Mouse (Mus musculus): ENCODE results near the gene Golim4. TPM values are rescaled to one million over a fixed set of nuclear protein-coding genes. Genes with fewer than 3 reads are reported as not detected.
A peak's percentile ranks its signal among the peaks of the same experiment; 100 is the strongest.

Gene Golim4
- polyA plus RNA-seq, 1 experiment from 2014 or later = 40.1 TPM

GRCm38 (mm10) chr3:75861677-75862076 lies 95.1 kb downstream of the Golim4 start:
- Histone ChIP-seq H3K36me3 (no peaks in the 10 kb centered on the region), H3K27me3 (no peaks in the 10 kb centered on the region), H3K9me3 (replicated peaks) (no peaks in the 10 kb centered on the region), H3K4me1 (replicated peaks) (no peaks in the 10 kb centered on the region), H3K9ac (no peak overlapping the region), H3K4me2 (no peak overlapping the region), H3K27ac (no peak overlapping the region), H3K4me3 (no peak overlapping the region)
- 42% methylated on average over 4 of the region's 4 CpGs for WGBS
- ATAC-seq (replicated peaks; ENCODE audit: insufficient number of reproducible peaks, insufficient read depth, low FRiP score, low read depth) = no peak

- WGBS = 62% methylated on average over 12 of the region's 12 CpGs
- Histone ChIP-seq H3K9me3 (replicated peaks) (no peaks in the 10 kb centered on the region), H3K4me2 (no peak overlapping the region), H3K4me1 (replicated peaks) (no peaks in the 10 kb centered on the region), H3K27me3 (no peaks in the 10 kb centered on the region), H3K4me3 (no peak overlapping the region), H3K9ac (no peak overlapping the region), H3K27ac (no peak overlapping the region), H3K36me3 (no peaks in the 10 kb centered on the region)
- ATAC-seq (replicated peaks; ENCODE audit: insufficient number of reproducible peaks, insufficient read depth, low FRiP score, low read depth) = 0 out of 2 replicates have a peak, but pooled peaks have one; percentile 18
Measured at GRCm38 (mm10) chr3:75860760-75861159, 96.0 kb downstream of the Golim4 start.

GRCm38 (mm10) chr3:75835286-75835967 lies 121.3 kb downstream of the Golim4 start:
- H3K4me1 ChIP-seq (replicated peaks) = no peaks in the 10 kb centered on the region
- H3K9me3 ChIP-seq (replicated peaks) = no peaks in the 10 kb centered on the region
- H3K4me2 ChIP-seq = no peak overlapping the region
- WGBS = 51% methylated on average over 5 of the region's 5 CpGs
- no peaks in the 10 kb centered on the region for H3K36me3 ChIP-seq
- no peak; the same call in 1 of the 2 replicates for ATAC-seq (replicated peaks; ENCODE audit: insufficient number of reproducible peaks, insufficient read depth, low FRiP score, low read depth)
- H3K9ac ChIP-seq = no peak overlapping the region
- H3K4me3 ChIP-seq = no peak overlapping the region
- H3K27ac ChIP-seq = no peak overlapping the region
- no peaks in the 10 kb centered on the region for H3K27me3 ChIP-seq

DNA sequence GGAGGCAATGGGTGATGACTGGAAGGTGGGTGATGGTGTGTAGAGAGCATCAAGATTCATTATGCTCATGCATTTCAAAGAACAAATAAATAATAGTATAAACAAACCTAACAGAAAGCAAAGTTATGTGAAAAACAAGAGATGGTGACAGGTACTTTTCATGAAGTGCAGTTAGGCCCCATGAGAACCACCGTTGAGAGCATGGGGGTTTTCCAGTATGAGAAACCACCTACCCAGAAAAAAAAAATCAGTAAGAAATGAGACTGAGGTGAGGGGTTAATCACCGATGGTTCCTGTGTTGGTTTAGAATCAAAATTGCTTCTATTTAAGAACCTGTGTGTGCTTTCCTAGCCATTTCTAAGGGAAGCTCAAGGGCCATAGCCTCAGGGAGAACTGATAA lies 121.9 kb downstream of the Golim4 start:
- WGBS = 70% methylated on average over 2 of the region's 2 CpGs
- no peak overlapping the region for H3K27ac ChIP-seq
- no peak for ATAC-seq (replicated peaks; ENCODE audit: insufficient number of reproducible peaks, insufficient read depth, low FRiP score, low read depth)

More for the DNA sequence above, 121.9 kb downstream of the Golim4 start:
- no peak overlapping the region for H3K9ac ChIP-seq
- no peak overlapping the region for H3K4me2 ChIP-seq
- no peaks in the 10 kb centered on the region for H3K36me3 ChIP-seq
- no peaks in the 10 kb centered on the region for H3K4me1 ChIP-seq (replicated peaks)
- no peaks in the 10 kb centered on the region for H3K27me3 ChIP-seq
- H3K9me3 ChIP-seq (replicated peaks) = no peaks in the 10 kb centered on the region
- no peak overlapping the region for H3K4me3 ChIP-seq

Other genes starting within 250 kb of the Golim4 start
- not detected in 2 replicates for gene Gm29133, start 208.8 kb downstream of the Golim4 start, polyA plus RNA-seq (2015; fragmentation: Nextera tagmentation; extraction: Ambion mirVana)
- 0.08 and 0.58 TPM in 2 replicates for gene Fstl5, start 117.3 kb upstream of the Golim4 start, polyA plus RNA-seq (2015; fragmentation: Nextera tagmentation; extraction: Ambion mirVana)